Mouse (Mus musculus): ENCODE results near the gene Fam205a1.
"Not testable (repeated sequence)": the region's sequence is repeated elsewhere in the genome, so short reads cannot be mapped to it uniquely, and the experiment has no call there.

- not testable (repeated sequence) for TF ChIP-seq CTCF (IDR thresholded peaks at IDR 0.05; ENCODE audit: low read depth); EP300 (optimal IDR thresholded peaks at IDR 0.05)
Measured at GRCm38 (mm10) chr4:42863487-42863886, 9.8 kb upstream of the Fam205a1 start.
